Mouse (Mus musculus): ENCODE data around the gene P2rx6.

DNA sequence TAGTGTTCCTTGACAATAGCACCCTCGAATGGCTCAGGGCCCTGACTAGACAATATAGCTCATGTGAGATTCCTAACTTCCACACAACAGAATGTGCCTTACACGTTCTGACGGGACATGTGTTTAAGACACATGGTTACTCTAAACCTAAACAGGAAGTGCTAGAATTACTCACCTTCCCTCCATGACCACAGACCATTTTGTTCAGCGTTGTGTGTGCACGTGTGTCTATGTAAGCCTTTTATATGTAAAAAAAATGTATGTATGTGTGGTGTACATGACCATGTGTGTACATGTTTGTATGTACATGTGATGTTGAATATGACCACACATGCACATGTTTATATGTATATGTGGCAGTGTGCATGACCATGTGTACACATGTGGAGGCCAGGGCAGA lies 54.5 kb downstream of the P2rx6 start:
- TF ChIP-seq CTCF (IDR thresholded peaks at IDR 0.05; ENCODE audit: borderline replicate concordance, insufficient read depth, low read depth, low read length): no peak
- TF ChIP-seq POLR2A (IDR thresholded peaks at IDR 0.05; ENCODE audit: borderline replicate concordance, insufficient read depth, low read length): no peak

All from cerebellum, adult 2 months (tissue).